Mouse (Mus musculus): ENCODE results near the gene Polr2e.
A peak's percentile ranks its signal among the peaks of the same experiment; 100 is the strongest.
"Not testable (repeated sequence)": the region's sequence is repeated elsewhere in the genome, so short reads cannot be mapped to it uniquely, and the experiment has no call there.

Gene Polr2e

DNA sequence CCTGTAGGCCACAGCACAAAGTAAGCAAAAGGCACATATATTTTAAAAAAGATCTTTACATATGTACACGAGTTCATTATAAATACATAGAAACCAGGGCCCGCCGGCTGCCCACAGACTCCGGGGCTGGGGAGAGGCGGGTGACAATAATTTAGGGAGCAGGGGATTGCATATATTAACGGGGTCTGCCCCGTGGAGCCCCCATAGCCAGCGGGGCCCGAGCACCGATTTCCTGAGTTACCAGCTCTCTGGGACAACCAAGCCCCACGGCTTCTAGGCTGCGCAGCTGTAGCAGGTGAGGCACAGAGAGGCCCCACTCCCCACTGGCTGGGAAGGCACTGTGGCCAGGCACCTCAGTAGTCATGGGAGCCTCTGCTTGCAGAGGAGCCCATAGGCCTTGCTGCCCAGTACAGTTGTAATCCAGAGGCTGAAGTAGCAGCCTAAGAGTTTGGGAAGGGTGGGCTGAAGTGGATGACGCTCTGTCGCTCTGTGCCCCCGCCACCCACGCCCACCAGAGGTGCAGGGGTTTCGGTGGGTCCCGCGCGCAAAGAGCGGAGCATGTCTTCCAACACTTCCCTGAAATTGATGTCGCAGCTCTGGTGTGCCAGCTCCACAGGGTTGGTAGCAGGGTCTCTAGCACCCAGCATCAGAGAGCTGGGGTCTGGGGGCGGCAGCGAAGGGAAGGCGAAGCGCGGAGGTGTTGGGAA, 17.5 kb upstream of the Polr2e start:
- DNase-seq (ENCODE audit: low read depth), result no peak

DNA sequence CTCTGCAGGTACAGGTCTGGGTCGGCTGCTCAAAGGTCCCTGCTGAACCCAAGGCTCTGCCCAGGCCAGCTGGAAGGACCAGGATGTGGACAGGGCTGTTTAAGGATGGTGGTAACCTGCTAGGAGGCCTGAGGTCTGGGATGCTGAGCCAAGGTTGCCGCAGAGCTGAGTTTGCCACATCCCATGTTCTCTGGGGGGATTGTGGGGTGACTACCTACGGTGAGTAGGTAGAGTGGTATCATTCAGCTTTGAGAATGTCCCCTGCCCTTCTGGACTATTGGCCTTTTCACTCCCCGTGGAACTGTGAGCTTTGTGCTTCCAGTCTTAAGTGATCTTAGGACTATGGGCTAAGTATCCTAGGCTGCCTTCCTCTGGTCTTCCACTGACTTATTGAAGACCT, 16.9 kb upstream of the Polr2e start:
- no peak for DNase-seq (ENCODE audit: low read depth)

DNA sequence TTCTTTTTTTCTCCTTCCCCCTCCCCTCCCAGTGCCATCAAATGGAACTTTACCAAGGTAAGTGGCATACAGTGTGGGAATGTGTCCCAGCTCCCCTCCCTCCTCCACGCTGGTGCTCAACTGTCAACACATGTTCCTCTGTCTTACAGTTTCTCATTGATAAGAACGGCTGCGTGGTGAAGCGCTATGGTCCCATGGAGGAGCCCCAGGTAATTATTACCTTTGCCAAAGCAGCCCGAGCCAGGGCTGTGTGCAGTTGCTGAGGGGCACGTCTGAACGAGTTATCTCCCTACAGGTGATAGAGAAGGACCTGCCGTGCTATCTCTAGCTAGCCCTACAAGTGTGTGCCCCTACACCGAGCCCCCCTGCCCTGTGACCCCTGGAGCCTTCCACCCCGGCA, 16.3 kb upstream of the Polr2e start:
- no peak for DNase-seq (ENCODE audit: low read depth)

DNA sequence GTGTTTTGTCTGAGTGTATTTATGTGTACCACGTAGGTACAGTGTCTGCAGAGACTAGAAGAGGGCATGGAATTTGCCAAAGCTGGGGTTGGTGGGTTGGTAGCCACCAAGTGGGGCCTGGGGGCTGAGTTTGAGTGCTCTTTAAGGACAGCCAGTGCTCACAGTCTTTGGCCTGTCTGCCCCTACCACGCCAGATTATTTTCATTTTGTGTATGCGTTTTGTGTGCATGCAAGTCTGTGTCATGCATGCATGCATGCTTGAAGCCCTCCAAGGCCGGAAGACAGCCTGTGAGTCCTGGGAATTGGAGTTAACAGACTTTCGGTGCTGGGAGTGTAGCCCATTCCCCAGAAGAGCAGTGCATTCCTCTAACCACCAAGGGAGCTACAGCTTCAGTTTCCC, 15.8 kb upstream of the Polr2e start:
- no peak for DNase-seq (ENCODE audit: low read depth)

GRCm38 (mm10) chr10:80054911-80055310, 15.3 kb upstream of the Polr2e start:
- not testable (repeated sequence) for DNase-seq (ENCODE audit: low read depth)

- peak; percentile 64 for DNase-seq (ENCODE audit: low read depth)
Measured at GRCm38 (mm10) chr10:80053831-80054815, 14.5 kb upstream of the Polr2e start.

- peak; percentile 99 for DNase-seq (ENCODE audit: low read depth)
Measured at GRCm38 (mm10) chr10:80053259-80053780, 13.7 kb upstream of the Polr2e start.

GRCm38 (mm10) chr10:80052374-80052764, 12.8 kb upstream of the Polr2e start:
- no peak for DNase-seq (ENCODE audit: low read depth)

DNA sequence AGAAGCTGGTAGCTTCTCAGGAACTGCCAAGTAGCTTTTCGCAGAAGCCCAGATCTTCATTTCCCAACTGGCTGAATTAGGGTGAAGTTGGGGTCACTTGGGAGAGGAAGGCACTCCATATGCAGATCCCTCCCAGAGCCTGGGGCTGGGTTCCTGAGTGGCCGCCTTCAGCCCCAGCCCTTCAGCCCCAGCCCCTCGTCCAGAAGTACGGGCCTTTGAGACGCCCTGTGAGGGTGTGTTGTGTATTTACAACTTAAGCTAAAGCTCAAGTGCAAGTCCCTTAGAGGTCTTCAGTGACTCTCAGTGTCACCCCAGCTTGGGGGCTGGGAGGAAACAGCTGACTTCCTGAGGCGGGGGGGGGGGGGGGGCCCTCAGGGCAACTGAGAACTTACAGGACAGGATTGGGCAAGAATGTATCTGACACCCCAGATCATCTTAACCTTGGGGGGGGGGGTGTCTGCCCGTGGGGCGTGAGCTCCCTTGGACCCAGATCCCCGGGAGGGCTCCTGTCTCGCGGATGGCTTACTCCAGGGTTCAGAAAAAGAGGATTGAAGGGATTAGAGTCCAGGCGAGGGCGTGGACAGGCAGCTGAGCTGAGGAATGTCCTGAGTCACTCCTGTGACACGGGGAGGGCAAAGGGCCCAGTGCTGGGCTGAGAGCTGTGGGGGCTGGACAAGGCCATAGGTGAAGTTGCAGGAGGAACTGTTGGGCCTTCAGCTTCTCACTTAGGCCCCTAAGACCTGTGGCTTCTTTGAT, 12.2 kb upstream of the Polr2e start:
- peak; percentile 92 for DNase-seq (ENCODE audit: low read depth)

- no peak for DNase-seq (ENCODE audit: low read depth)
Measured at GRCm38 (mm10) chr10:80050885-80051617, 11.5 kb upstream of the Polr2e start.

DNA sequence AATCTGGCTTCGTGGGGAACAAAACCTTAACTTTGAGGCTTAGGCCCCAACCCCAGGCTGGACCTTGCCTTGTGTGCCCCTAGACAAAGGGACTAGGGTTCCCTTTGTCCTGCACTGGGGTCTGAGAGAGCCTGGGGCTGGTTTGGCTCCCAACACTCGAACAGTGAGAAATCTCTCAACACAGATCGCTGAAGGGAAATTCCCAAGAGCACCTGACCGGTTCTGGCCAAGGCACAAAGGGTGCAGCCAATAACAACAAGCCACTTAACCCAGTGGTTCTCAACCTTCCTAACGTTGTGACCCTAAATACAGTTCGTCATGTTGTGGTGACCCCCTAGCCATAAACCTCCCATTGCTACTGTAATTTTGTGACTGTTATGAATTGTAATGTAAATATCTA, 10.6 kb upstream of the Polr2e start:
- no peak for DNase-seq (ENCODE audit: low read depth)

GRCm38 (mm10) chr10:80048834-80049233, 9.2 kb upstream of the Polr2e start:
- DNase-seq (ENCODE audit: low read depth), result no peak

DNA sequence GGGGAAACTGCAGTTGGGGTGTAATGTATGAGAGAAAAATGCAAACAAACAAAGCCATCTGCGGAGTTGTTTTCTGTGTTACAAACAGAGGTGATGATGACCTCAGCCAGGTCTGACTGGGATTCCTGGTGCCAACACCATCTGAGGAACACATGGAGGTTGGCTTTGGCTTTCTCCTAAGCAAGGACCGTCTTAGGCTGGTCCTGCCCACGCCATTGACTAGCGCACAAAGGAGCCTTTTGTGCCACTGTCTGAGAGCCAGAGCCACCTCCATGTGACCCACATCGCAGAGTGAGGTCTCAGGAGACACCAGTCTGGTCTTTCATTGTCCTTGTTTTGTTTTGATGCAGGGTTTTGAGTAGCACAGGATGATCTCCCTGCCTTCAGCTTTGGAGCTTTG, 8.8 kb upstream of the Polr2e start:
- no peak for DNase-seq (ENCODE audit: low read depth)

DNA sequence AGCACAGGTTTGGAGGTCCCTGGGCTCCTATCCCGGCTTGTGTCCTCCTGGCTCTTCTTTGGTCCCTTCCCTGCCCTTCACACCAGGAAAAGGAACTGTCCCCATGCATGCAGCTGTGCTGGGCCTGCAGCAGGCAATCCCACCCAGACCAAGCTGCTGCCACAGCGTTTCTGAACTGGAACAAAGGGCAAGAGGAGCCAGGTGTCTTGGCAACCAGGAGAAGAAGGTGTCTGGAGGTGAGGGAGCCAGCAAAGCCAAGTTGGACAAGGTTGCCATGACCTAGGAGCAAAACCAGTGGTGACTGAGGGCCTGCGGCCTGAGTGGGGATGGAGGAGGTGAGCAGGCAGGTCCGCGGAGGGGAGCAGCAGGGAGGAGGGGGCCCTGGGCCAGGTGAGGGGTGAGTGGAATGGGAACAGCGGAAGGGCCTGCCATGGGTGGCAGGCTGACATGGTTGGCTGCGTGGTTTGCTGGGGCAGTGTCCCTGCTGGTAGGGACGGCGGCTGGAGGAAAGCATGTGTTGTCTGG, 7.5 kb upstream of the Polr2e start, which contains the start of gene Gpx4:
Gene Gpx4 (plus strand): TSS at position 126 of the 525 bp plus-strand sequence.
- DNase-seq (ENCODE audit: low read depth), result no peak

- DNase-seq (ENCODE audit: low read depth), result no peak
Measured at GRCm38 (mm10) chr10:80045766-80046165, 6.2 kb upstream of the Polr2e start.

GRCm38 (mm10) chr10:80045364-80045763, 5.8 kb upstream of the Polr2e start:
- DNase-seq (ENCODE audit: low read depth), result not testable (repeated sequence)

GRCm38 (mm10) chr10:80044087-80044486, 4.5 kb upstream of the Polr2e start:
- no peak for DNase-seq (ENCODE audit: low read depth)

DNA sequence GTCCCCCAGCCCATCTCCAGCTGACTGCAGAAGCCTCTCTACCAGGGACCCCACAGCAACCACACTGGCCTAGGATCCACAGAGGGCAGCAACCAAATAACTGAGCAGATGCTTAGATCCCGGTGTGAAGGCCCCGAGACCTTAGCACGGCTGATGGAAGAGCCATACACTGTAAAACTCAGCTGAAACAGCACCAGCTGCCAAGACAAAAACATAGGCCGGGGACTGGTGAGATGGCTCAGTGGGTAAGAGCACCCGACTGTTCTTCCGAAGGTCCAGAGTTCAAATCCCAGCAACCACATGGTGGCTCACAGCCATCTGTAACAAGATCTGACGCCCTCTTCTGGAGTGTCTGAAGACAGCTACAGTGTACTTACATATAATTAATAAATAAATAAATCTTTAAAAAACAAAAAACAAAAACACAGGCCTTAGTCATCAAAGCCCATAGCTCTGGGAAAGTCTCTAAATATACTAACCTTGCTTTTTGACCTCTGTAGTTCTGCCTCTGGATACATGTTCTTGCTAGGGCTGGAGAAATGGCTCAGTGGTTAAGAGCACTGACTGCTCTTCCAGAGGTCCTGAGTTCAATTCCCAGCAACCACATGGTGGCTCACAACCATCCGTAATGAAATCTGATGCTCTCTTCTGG, 1.9 kb upstream of the Polr2e start:
- not testable (repeated sequence) for DNase-seq (ENCODE audit: low read depth)

DNA sequence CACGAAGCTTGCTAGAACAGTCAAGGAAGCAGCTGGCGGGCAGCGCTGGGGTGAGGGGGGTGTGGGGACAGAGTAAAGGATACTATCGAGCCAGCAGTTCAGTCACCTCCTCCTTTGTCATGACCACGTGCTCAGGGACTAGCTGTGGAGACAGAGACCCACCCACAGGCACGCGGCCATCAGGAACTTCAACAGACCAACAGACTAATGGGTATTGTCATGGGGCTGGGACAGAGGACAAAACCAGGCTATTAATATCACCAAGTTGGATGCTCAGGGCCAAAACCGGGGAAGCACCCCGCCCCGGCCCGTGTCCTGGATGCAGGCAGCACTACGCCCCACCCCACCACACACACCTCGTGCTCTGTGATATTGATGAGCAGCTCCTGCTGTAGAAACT, 2.8 kb downstream of the Polr2e start:
- DNase-seq (ENCODE audit: low read depth), result no peak

- DNase-seq (ENCODE audit: low read depth), result no peak
Measured at GRCm38 (mm10) chr10:80035686-80036085, 3.9 kb downstream of the Polr2e start.

- no peak for DNase-seq (ENCODE audit: low read depth)
Measured at GRCm38 (mm10) chr10:80035148-80035547, 4.4 kb downstream of the Polr2e start.
